9 mouse cellular contexts compared by ENCODE assay signal in the genomic region with DNA sequence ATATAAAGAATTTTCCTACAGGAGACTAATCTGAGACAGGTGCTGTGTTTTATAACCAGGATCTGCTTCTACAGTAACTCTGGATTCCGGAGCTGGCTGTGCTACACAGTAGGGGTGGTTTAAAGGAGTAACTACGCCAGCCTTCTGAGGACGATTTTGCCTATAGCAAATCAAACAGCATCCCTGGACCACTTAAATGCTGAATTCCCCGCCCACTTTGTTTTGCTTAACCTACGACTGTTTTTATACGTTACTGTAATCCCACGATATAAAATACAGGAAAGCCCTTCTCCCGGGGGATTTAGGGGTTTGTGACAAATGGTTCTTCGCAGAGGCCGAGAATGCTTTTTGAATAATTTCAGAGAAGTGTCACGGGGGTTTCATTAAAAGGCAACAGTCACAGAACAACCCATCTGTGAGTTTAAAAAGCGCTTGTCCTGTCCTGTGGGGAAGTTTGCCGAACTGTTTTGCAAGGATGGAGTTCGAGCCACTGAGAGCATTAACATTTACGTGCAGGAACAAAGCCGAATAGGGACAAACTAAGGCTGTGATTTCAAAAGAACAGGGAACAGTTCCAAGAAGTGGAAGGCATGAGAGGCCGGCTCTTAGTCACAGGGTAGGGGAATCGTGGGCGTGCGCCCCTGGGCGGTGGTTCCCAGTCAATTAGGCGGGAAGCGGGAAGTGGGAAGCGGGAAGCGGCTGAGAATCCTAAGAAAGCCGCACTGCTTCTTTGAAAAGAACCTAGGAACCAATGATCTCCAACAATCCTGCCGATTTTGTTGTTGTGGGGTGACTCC. TPM values are rescaled to one million over a fixed set of nuclear protein-coding genes. Genes with fewer than 3 reads are reported as not detected.
A peak's percentile ranks its signal among the peaks of the same experiment; 100 is the strongest.
DNase-seq lines count a peak whose midpoint lies in the region; ATAC-seq and TF ChIP-seq lines count a peak whose summit lies in the region.
"Had no signal": no experiment of that assay in that cellular context is flagged by ENCODE, and none has a peak within 500 bp of the region (broad histone marks: within the 10 kb centered on the region; RNA-seq: fewer than 3 reads in every experiment).

No protein-coding gene starts in this region.

- peak overlapping the region; percentile 60 for H3K27ac ChIP-seq in gastrocnemius, adult 2 months
- H3K27ac ChIP-seq in midbrain, embryonic 13.5 days = no peak overlapping the region
- no peak overlapping the region for H3K27ac ChIP-seq in cerebellum, adult 2 months (ENCODE audit: insufficient read depth, low read length)

- no peaks in the 10 kb centered on the region for H3K36me3 ChIP-seq in midbrain, embryonic 13.5 days

- TF ChIP-seq CTCF in gastrocnemius, adult 2 months (IDR thresholded peaks at IDR 0.05) = no peak
- TF ChIP-seq CTCF in cerebellum, adult 2 months (IDR thresholded peaks at IDR 0.05; ENCODE audit: borderline replicate concordance, insufficient read depth, low read depth, low read length) = no peak

- peaks cover 17% of the 10 kb centered on the region for H3K4me1 ChIP-seq in midbrain, embryonic 13.5 days (replicated peaks)
- no peaks in the 10 kb centered on the region for H3K4me1 ChIP-seq in cerebellum, adult 2 months (ENCODE audit: control insufficient read depth, insufficient read depth, low read length)

- WGBS in midbrain, embryonic 13.5 days = 9% methylated on average over 27 of the region's 27 CpGs
- WGBS in cerebellum, adult 2 months = 20% methylated on average over 27 of the region's 27 CpGs

- ATAC-seq in midbrain, embryonic 13.5 days = 0 out of 2 replicates have a peak, but pooled peaks have one; percentile 37

- H3K4me2 ChIP-seq in midbrain, embryonic 13.5 days (replicated peaks) = peak overlapping the region; percentile 52

- no peak for TF ChIP-seq POLR2A in cerebellum, adult 2 months (IDR thresholded peaks at IDR 0.05; ENCODE audit: borderline replicate concordance, insufficient read depth, low read length)

- H3K9me3 ChIP-seq in midbrain, embryonic 13.5 days = no peaks in the 10 kb centered on the region

- no peak overlapping the region for H3K9ac ChIP-seq in midbrain, embryonic 13.5 days (replicated peaks)

- peaks cover 33% of the 10 kb centered on the region for H3K27me3 ChIP-seq in midbrain, embryonic 13.5 days
- H3K27me3 ChIP-seq in cerebellum, adult 2 months (ENCODE audit: control insufficient read depth, insufficient read depth, low read length) = no peaks in the 10 kb centered on the region
- H3K27me3 ChIP-seq: CH12.LX had no signal

- DNase-seq in gastrocnemius, adult 2 months = peak; percentile 54
- no peak for DNase-seq in gastrocnemius, postnatal 36 days
- peak; percentile 67 for DNase-seq in brain, adult 2 months (ENCODE audit: low read depth, low spot score)
- DNase-seq in heart, adult 9 months (ENCODE audit: low spot score in 2 of 2) = peak; percentile 35 to 66
- DNase-seq in kidney, postnatal 36 days = peak; percentile 49 to 51
- no peak for DNase-seq in layer of hippocampus, adult 11-12 months (ENCODE audit: low spot score)
- no peak for DNase-seq in cerebellum, adult 2 months

- intact Hi-C loops in gastrocnemius, adult 2 months (cut with DNase I) = loop anchor here (5.0 kb wide), 2 partner anchors 48 to 233 kb away; partner anchors contain the start of gene Hnrnpa3
- intact Hi-C loops in gastrocnemius, postnatal 36 days (cut with DNase I) = loop anchor here (10.0 kb wide), 2 partner anchors 265 to 355 kb away; no protein-coding TSS in a partner anchor

- peak overlapping the region; percentile 64 for H3K4me3 ChIP-seq in gastrocnemius, adult 2 months
- H3K4me3 ChIP-seq in midbrain, embryonic 13.5 days (replicated peaks) = peak overlapping the region; percentile 27
- H3K4me3 ChIP-seq in cerebellum, adult 2 months (replicated peaks; ENCODE audit: insufficient read depth, low read depth, low read length) = no peak overlapping the region

RNA-seq across cellular contexts. Expression of gene Hnrnpa3, which starts 49.7 kb away (rescaled TPM):
- 100 to 1,000 TPM; 123 to 144 TPM for total RNA-seq in gastrocnemius, adult 2 months (2021)
- total RNA-seq in gastrocnemius, postnatal 36 days (2021) = 100 to 1,000 TPM in 1 of 2 experiments, 10 to 100 TPM in 1; 96.6 to 134 TPM
- 279 and 291 TPM in 2 replicates for polyA plus RNA-seq in midbrain, embryonic 13.5 days (2015; fragmentation: Nextera tagmentation; extraction: Ambion mirVana)
- 252 and 264 TPM in 2 replicates for polyA plus RNA-seq in cerebellum, adult 2 months (2012; rRNA removed)

Comparison
In these comparisons a context has a peak if more than half of its experiments do, and no peak if none do; other contexts are left out.
1. DNase-seq: peak in gastrocnemius, adult 2 months (single experiment), brain, adult 2 months (single experiment), heart, adult 9 months (2 of 2) and kidney, postnatal 36 days (2 of 2); none in gastrocnemius, postnatal 36 days (0 of 2), layer of hippocampus, adult 11-12 months (single experiment) and cerebellum, adult 2 months (0 of 2).